Mouse (Mus musculus) cerebellum, adult 2 months (tissue): ENCODE results near the gene AI854703.

ENCODE experiments used
- CTCF ChIP-seq: fragments of 200-500 bp; IDR thresholded peaks from 2 replicates; pipeline ENCODE4 v1.5.1; 2011; ENCODE audit warnings: low read depth, mild to moderate bottlenecking, control low read depth, low read length, moderate library complexity, borderline replicate concordance; ENCODE audit not compliant: insufficient read depth
- POLR2A ChIP-seq: fragments of 200-500 bp; IDR thresholded peaks from 2 replicates; pipeline ENCODE4 v1.6.1; 2011; ENCODE audit warnings: low read length, control low read depth, borderline replicate concordance; ENCODE audit not compliant: insufficient read depth

DNA sequence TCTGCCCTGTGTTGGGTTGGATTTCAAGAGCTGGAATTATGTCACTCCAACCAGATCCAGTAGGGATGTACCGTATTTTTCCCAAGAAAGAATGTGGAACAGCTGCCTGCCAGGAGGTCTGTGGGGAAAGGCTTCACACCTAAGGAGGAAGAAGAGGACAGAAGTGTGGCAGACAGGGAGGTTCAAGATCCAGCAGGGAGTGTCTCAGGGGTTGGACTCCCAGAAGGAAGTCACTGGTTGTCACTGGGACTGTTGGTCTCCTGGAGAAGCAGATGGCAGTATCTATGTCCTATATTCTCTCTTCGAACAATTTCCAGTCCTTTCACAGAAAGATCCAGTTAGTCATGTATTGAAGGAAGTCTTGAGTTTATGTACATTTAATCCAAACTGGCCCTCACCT, 21.0 kb downstream of the AI854703 start:
- TF ChIP-seq CTCF (no peak), POLR2A (no peak)
